ENCODE assay signal across 20 mouse cellular contexts in the genomic region with DNA sequence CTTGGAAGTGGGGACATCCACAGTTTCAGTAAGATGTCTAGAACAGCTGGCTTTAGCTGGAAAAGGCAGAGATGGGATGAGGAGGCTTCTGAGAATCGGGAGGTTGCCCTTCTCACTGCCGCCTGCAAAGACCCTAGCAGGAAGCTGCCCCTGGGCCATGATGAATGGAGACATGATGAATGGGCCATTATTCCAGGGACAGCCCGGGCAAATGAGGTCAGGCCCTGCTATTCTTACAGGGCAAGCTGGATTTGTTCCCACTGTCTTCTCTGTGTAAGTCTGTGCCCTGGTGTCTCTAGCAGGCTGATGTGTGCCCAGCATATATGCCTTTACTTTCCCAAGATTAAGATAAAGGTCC. TPM values are rescaled to one million over a fixed set of nuclear protein-coding genes. Genes with fewer than 3 reads are reported as not detected.
DNase-seq lines count a peak whose midpoint lies in the region; ATAC-seq and TF ChIP-seq lines count a peak whose summit lies in the region.
"Had no signal": no experiment of that assay in that cellular context is flagged by ENCODE, and none has a peak within 500 bp of the region (broad histone marks: within the 10 kb centered on the region; RNA-seq: fewer than 3 reads in every experiment).

No protein-coding gene starts in this region.

- ATAC-seq in heart, postnatal 0 days (ENCODE audit: insufficient read depth, low read depth) = no peak
- ATAC-seq in CD4-positive, CD25-positive, alpha-beta regulatory T cell, adult 4 months = no peak
- ATAC-seq: intestine, embryonic 16.5 days; Patski had no signal

- TF ChIP-seq CTCF in gastrocnemius, adult 2 months (IDR thresholded peaks at IDR 0.05) = no peak
- TF ChIP-seq CTCF in heart, postnatal 0 days (IDR thresholded peaks at IDR 0.05; ENCODE audit: low read depth) = no peak

- H3K4me2 ChIP-seq in heart, postnatal 0 days (ENCODE audit: low read depth, low read length) = 0 out of 2 replicates have a peak overlapping the region, but pooled peaks have one; percentile 30
- H3K4me2 ChIP-seq: embryonic facial prominence, embryonic 12.5 days; forebrain, embryonic 12.5 days; hindbrain, embryonic 15.5 days; midbrain, embryonic 11.5 days had no signal

- H3K9me3 ChIP-seq in heart, postnatal 0 days (replicated peaks; ENCODE audit: control insufficient read depth, low read length) = no peaks in the 10 kb centered on the region
- H3K9me3 ChIP-seq: embryonic facial prominence, embryonic 12.5 days; forebrain, embryonic 12.5 days; hindbrain, embryonic 15.5 days had no signal

- TF ChIP-seq EP300 in heart, postnatal 0 days (IDR thresholded peaks at IDR 0.05; ENCODE audit: low read depth) = no peak

- H3K9ac ChIP-seq in heart, postnatal 0 days (replicated peaks; ENCODE audit: low read depth, low read length) = no peak overlapping the region
- H3K9ac ChIP-seq: embryonic facial prominence, embryonic 12.5 days; forebrain, embryonic 12.5 days; hindbrain, embryonic 15.5 days had no signal

- H3K27me3 ChIP-seq in heart, postnatal 0 days (ENCODE audit: control insufficient read depth, insufficient read depth, low read length) = no peaks in the 10 kb centered on the region
- H3K27me3 ChIP-seq: embryonic facial prominence, embryonic 12.5 days; hindbrain, embryonic 15.5 days; Patski had no signal

- WGBS in heart, postnatal 0 days = 31% methylated on average over 3 of the region's 3 CpGs

- intact Hi-C loops in gastrocnemius, adult 2 months (cut with DNase I) = no loop called here
- intact Hi-C loops in gastrocnemius, postnatal 36 days (cut with DNase I) = no loop called here

- peaks cover 15% of the 10 kb centered on the region; the same call in 1 of the 2 replicates for H3K4me1 ChIP-seq in heart, postnatal 0 days (ENCODE audit: control insufficient read depth, insufficient read depth)
- H3K4me1 ChIP-seq: embryonic facial prominence, embryonic 12.5 days had no signal

- peak overlapping the region; percentile 38 for H3K27ac ChIP-seq in gastrocnemius, adult 2 months
- H3K27ac ChIP-seq in heart, postnatal 0 days (ENCODE audit: low read depth) = peak overlapping the region; percentile 70
- H3K27ac ChIP-seq: embryonic facial prominence, embryonic 12.5 days; forebrain, embryonic 12.5 days; hindbrain, embryonic 15.5 days had no signal

- DNase-seq in gastrocnemius, adult 2 months = no peak
- DNase-seq in gastrocnemius, postnatal 36 days = no peak
- DNase-seq in heart, postnatal 0 days (ENCODE audit: low spot score) = no peak
- no peak for DNase-seq in heart, postnatal 4 days
- peak; percentile 65 for DNase-seq in Muller cell, postnatal 12 days (ENCODE audit: inconsistent ontology term)
- DNase-seq in embryo, embryonic 11 days = peak; percentile 42
- DNase-seq in lung, postnatal 14 days = no peak
- DNase-seq: layer of hippocampus, postnatal 36 days; thymus, adult 18-20 months; thymus, postnatal 36 days had no signal

- no peaks in the 10 kb centered on the region for H3K36me3 ChIP-seq in heart, postnatal 0 days (replicated peaks; ENCODE audit: control insufficient read depth, insufficient read depth, low read length)
- H3K36me3 ChIP-seq: embryonic facial prominence, embryonic 12.5 days; forebrain, embryonic 12.5 days; hindbrain, embryonic 15.5 days had no signal

- no peak overlapping the region for H3K4me3 ChIP-seq in gastrocnemius, adult 2 months
- no peak overlapping the region for H3K4me3 ChIP-seq in heart, postnatal 0 days (ENCODE audit: low read depth, low read length)
- H3K4me3 ChIP-seq: embryonic facial prominence, embryonic 12.5 days; forebrain, embryonic 12.5 days; hindbrain, embryonic 15.5 days had no signal

RNA-seq across cellular contexts. Expression of a gene that starts 51.1 kb away (rescaled TPM):
- total RNA-seq in gastrocnemius, adult 2 months (2021) = under 1 TPM; 0.41 to 0.70 TPM
- total RNA-seq in gastrocnemius, postnatal 36 days (2021) = under 1 TPM; 0.52 to 0.64 TPM
- not detected in 2 replicates for total RNA-seq in heart, postnatal 0 days (2014; rRNA removed; ENCODE audit: low replicate concordance)
- 0.03 and 0.04 TPM in 2 replicates for polyA plus RNA-seq in heart, postnatal 0 days (2015; fragmentation: Nextera tagmentation; extraction: Ambion mirVana)
- total RNA-seq in heart, postnatal 4 days (2021) = under 1 TPM; 0.19 to 0.32 TPM
- polyA plus RNA-seq in CD4-positive, CD25-positive, alpha-beta regulatory T cell, adult 4 months (2017; shearing (Covaris generic)) = not detected
- total RNA-seq: liver, adult 2 months had no signal
- polyA plus RNA-seq: liver, adult 2 months; liver, embryonic 16.5 days; lung, embryonic 16.5 days had no signal

Comparison
In these comparisons a context has a peak if more than half of its experiments do, and no peak if none do; other contexts are left out.
1. DNase-seq: peak in Muller cell, postnatal 12 days (single experiment) and embryo, embryonic 11 days (single experiment); none in gastrocnemius, adult 2 months (single experiment), gastrocnemius, postnatal 36 days (0 of 2), heart, postnatal 0 days (single experiment), heart, postnatal 4 days (single experiment) and lung, postnatal 14 days (single experiment).